Mouse (Mus musculus): Measurements from ENCODE around the gene Pdzd3. TPM values are rescaled to one million over a fixed set of nuclear protein-coding genes. Genes with fewer than 3 reads are reported as not detected.

Pdzd3 gene
- polyA plus RNA-seq, 1 experiment from 2014 or later: 0.31 TPM

Other genes with a start within 250 kb of the Pdzd3 start
- not detected in 2 replicates for gene Thy1, start 208.1 kb downstream of the Pdzd3 start, polyA plus RNA-seq (2016; fragmentation: Nextera tagmentation; extraction: Ambion mirVana)
- 6.4 and 12.5 TPM in 2 replicates for gene Usp2, start 184.4 kb downstream of the Pdzd3 start, polyA plus RNA-seq (2016; fragmentation: Nextera tagmentation; extraction: Ambion mirVana)
- 0.10 TPM in 1 of 2 replicates, not detected in the other for gene Mfrp, start 149.7 kb downstream of the Pdzd3 start, polyA plus RNA-seq (2016; fragmentation: Nextera tagmentation; extraction: Ambion mirVana)
- gene C1qtnf5, start 144.2 kb downstream of the Pdzd3 start, polyA plus RNA-seq (2016; fragmentation: Nextera tagmentation; extraction: Ambion mirVana): 1.3 TPM in 2 replicates
- 0.24 and 0.43 TPM in 2 replicates for gene Gm49380, start 138.0 kb downstream of the Pdzd3 start, polyA plus RNA-seq (2016; fragmentation: Nextera tagmentation; extraction: Ambion mirVana)
- 60.6 and 64.2 TPM in 2 replicates for gene Rnf26, start 138.0 kb downstream of the Pdzd3 start, polyA plus RNA-seq (2016; fragmentation: Nextera tagmentation; extraction: Ambion mirVana)
- gene Mcam, start 117.0 kb downstream of the Pdzd3 start, polyA plus RNA-seq (2016; fragmentation: Nextera tagmentation; extraction: Ambion mirVana): 12.1 and 14.3 TPM in 2 replicates
- gene Cbl, start 17.4 kb downstream of the Pdzd3 start, polyA plus RNA-seq (2016; fragmentation: Nextera tagmentation; extraction: Ambion mirVana): 27.2 and 32.0 TPM in 2 replicates
- not detected in 2 replicates for gene Ccdc153, start 10.8 kb downstream of the Pdzd3 start, polyA plus RNA-seq (2016; fragmentation: Nextera tagmentation; extraction: Ambion mirVana)
- 2.6 and 3.3 TPM in 2 replicates for gene Nlrx1, start 17.1 kb upstream of the Pdzd3 start, polyA plus RNA-seq (2016; fragmentation: Nextera tagmentation; extraction: Ambion mirVana)
- gene Abcg4, start 37.1 kb upstream of the Pdzd3 start, polyA plus RNA-seq (2016; fragmentation: Nextera tagmentation; extraction: Ambion mirVana): 12.9 and 14.4 TPM in 2 replicates
- 33.9 and 38.5 TPM in 2 replicates for gene Hinfp, start 54.2 kb upstream of the Pdzd3 start, polyA plus RNA-seq (2016; fragmentation: Nextera tagmentation; extraction: Ambion mirVana)
- 19.0 and 19.7 TPM in 2 replicates for gene C2cd2l, start 68.8 kb upstream of the Pdzd3 start, polyA plus RNA-seq (2016; fragmentation: Nextera tagmentation; extraction: Ambion mirVana)
- 34.7 and 39.1 TPM in 2 replicates for gene Dpagt1, start 74.5 kb upstream of the Pdzd3 start, polyA plus RNA-seq (2016; fragmentation: Nextera tagmentation; extraction: Ambion mirVana)
- gene H2afx, start 83.2 kb upstream of the Pdzd3 start, polyA plus RNA-seq (2016; fragmentation: Nextera tagmentation; extraction: Ambion mirVana): 351 and 363 TPM in 2 replicates
- 96.4 and 109 TPM in 2 replicates for gene Hmbs, start 92.8 kb upstream of the Pdzd3 start, polyA plus RNA-seq (2016; fragmentation: Nextera tagmentation; extraction: Ambion mirVana)
- 36.5 and 40.8 TPM in 2 replicates for gene Vps11, start 110.2 kb upstream of the Pdzd3 start, polyA plus RNA-seq (2016; fragmentation: Nextera tagmentation; extraction: Ambion mirVana)
- 36.2 and 39.4 TPM in 2 replicates for gene Hyou1, start 128.0 kb upstream of the Pdzd3 start, polyA plus RNA-seq (2016; fragmentation: Nextera tagmentation; extraction: Ambion mirVana)
- 24.9 and 29.3 TPM in 2 replicates for gene Slc37a4, start 145.4 kb upstream of the Pdzd3 start, polyA plus RNA-seq (2016; fragmentation: Nextera tagmentation; extraction: Ambion mirVana)
- 1,381 and 1,435 TPM in 2 replicates for gene Rps25, start 155.7 kb upstream of the Pdzd3 start, polyA plus RNA-seq (2016; fragmentation: Nextera tagmentation; extraction: Ambion mirVana)
- gene Trappc4, start 156.1 kb upstream of the Pdzd3 start, polyA plus RNA-seq (2016; fragmentation: Nextera tagmentation; extraction: Ambion mirVana): 269 and 272 TPM in 2 replicates
- gene Ccdc84, start 167.1 kb upstream of the Pdzd3 start, polyA plus RNA-seq (2016; fragmentation: Nextera tagmentation; extraction: Ambion mirVana): 31.9 and 33.2 TPM in 2 replicates
- not detected in 2 replicates for gene Foxr1, start 189.7 kb upstream of the Pdzd3 start, polyA plus RNA-seq (2016; fragmentation: Nextera tagmentation; extraction: Ambion mirVana)
- gene Upk2, start 203.5 kb upstream of the Pdzd3 start, polyA plus RNA-seq (2016; fragmentation: Nextera tagmentation; extraction: Ambion mirVana): not detected in 2 replicates
- 10.2 and 10.4 TPM in 2 replicates for gene Bcl9l, start 231.4 kb upstream of the Pdzd3 start, polyA plus RNA-seq (2016; fragmentation: Nextera tagmentation; extraction: Ambion mirVana)